Mouse (Mus musculus) mouse embryonic stem cell (cell line): ENCODE measurements around the gene Ctdnep1.
"Not testable (repeated sequence)": the region's sequence is repeated elsewhere in the genome, so short reads cannot be mapped to it uniquely, and the experiment has no call there.

Experiments
- in situ Hi-C, 2 experiments: fragments of 300-500 bp; cut with MboI; formaldehyde crosslinking; loops; 1 replicate in 1 of 2; 3 replicates in 1 of 2; pipeline ENCODE4 v1.14.3; 2019 to 2020; ENCODE audit warnings: low sequenced_read_pairs in 2 of 2, low pct_unique_long_range_greater_than_20kb in 1 of 2, mixed read lengths in 1 of 2; ENCODE audit not compliant: unreplicated experiment in 1 of 2

The Ctdnep1 gene

DNA sequence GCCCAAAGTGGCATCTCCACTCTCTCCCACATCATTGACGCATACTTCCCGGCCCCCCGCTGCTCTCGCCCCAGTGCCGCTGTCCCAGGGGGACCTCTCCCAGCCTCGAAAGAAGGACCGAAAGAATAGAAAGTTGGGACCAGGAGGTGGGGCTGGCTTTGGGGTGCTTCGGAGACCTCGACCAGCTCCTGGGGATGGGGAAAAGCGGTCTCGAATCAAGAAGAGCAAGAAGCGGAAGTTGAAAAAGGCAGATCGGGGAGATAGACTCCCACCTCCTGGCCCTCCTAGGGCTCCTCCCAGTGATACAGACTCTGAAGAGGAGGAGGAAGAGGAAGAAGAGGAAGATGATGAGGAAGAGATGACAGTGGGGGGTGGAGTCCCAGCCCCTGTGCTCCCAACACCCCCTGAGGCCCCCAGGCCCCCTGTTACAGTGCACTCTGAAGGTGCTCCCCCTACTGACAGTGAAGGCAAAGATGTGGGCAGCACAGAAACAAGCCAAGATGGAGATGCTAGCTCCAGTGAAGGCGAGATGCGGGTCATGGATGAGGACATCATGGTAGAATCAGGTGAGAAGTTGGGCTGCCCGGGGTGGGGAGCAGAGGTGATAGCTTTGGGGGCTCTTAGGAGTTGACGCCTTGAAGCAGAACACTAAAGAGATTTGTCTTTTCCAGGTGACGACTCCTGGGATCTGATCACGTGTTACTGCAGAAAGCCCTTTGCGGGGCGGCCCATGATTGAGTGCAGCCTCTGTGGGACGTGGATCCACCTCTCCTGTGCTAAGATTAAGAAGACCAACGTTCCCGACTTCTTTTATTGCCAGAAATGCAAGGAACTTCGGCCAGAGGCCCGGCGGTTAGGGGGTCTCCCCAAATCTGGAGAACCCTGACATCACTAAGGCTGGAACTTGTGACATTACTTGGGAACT lies 17.9 kb downstream of the Ctdnep1 start:
- in situ Hi-C loops = no loop called here

DNA sequence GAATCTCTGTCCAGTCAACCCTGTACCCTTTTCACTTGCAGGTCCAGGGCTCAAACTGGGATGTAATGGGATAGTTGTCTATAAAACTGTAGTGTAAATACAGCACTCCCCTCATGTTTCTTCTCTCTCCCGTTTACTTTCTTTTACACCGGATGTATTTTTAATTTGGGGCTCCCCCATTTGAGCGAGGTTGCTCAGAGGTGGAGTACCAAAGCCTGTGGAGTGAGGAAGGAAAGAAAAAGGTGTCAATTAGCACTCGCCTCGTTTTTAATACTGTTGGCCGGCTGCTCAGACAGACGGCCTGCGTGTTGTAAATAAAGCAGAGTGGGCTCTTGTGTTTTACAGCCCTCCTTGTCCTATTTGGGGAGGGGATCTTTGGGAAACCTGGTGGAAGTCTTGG lies 18.7 kb downstream of the Ctdnep1 start:
- in situ Hi-C loops = no loop called here

- in situ Hi-C loops = no loop called here
Observed at GRCm38 (mm10) chr11:70000396-70000898, 19.5 kb downstream of the Ctdnep1 start, which contains the start of gene Dvl2. Dvl2 (plus strand) TSS chr11:70000595.

DNA sequence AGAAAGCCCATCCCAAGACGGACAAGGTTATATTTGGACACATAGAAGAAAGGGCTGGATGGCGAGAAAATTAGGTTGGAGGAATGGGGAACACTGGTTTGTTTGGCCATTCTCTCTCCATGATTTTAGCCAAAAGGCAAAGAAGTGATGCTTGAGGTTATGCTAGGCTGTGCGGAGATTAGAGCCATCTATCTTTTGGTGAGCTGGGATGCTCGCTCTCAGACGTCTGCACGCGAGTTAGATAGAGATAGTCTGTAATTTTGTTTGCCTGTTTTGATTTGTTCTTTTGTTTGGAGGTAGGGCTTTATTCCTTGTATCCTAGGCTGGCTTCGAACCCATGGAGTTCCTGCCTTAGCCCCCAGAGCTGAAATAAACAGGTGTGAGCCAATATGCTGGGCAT lies 20.2 kb downstream of the Ctdnep1 start:
- in situ Hi-C loops = no loop called here

DNA sequence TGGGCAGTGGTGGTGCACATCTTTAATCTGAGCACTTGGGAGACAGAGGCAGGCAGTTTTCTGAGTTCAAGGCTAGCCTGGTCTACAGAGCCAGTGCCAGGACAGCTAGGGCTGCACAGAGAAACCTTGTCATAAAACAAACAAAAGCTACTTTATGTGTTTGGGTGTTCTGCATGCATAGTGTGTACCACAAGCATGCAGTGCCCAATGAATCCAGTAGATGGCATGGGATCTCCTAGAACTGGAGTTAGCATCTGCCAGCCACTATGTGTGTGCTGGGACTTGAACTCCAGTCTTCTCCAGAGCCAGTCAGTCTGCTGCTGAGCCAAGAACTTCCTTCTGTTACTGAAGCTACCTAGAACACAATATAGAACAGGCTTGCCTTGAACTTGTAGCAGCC lies 20.9 kb downstream of the Ctdnep1 start:
- in situ Hi-C loops = no loop called here

DNA sequence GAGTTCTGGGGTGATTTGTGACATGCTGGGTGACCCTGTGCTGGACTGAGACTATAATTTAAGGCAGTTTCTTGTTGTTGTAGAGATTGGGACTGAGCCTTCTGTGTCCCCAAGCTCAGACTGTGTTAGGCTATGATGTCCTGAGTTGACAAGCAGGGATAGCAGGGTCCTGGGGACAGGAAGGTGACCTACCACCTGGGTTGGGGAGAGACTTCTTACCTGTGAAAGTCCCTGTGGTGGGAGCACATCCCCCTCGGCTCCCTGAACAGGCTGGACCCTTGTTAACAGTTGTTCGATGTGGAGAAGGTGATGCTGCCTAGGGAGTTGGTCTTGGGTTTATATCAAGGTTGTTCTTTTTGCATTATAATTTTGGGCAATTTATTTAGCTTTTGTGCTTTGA lies 21.5 kb downstream of the Ctdnep1 start:
- in situ Hi-C loops = no loop called here

DNA sequence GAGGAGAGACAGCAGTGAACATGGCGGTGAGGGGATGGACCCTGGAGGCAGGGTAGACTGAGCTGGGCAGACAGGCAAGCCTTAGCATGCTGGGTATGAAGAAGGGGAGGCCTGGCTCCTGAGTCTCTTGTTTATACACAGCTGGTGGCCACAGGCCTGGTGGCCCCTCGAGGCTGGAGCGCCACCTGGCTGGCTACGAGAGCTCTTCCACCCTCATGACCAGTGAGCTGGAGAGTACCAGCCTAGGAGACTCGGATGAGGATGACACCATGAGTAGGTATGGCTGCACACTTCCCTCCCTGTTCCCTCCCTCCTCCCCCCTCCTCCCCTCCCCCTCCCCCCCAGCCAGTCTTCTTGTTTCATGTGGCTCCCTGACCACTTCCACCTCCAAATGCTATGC lies 24.6 kb downstream of the Ctdnep1 start:
- in situ Hi-C loops = no loop called here

DNA sequence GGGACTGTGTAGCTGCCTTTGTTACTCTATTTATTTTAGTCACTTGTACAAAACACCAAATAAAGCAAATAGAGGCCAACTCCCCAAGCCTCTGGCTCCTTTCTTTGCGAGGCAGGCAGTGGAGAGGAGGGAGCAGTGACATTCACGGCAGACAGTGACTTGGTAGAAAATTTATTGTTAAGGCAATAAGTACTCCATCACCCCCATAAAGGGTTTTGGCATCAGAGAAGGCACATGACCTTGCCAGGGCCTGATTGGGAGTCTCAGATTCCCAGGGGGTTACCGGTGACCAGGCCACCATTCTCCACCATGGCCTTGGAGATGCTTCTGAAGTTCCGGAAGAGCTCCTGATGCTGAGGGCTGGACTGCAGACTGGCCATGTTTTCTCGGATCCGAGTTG lies 29.1 kb downstream of the Ctdnep1 start:
- in situ Hi-C loops = no loop called here

- in situ Hi-C loops = no loop called here
Observed at GRCm38 (mm10) chr11:70010548-70010947, 29.6 kb downstream of the Ctdnep1 start.

DNA sequence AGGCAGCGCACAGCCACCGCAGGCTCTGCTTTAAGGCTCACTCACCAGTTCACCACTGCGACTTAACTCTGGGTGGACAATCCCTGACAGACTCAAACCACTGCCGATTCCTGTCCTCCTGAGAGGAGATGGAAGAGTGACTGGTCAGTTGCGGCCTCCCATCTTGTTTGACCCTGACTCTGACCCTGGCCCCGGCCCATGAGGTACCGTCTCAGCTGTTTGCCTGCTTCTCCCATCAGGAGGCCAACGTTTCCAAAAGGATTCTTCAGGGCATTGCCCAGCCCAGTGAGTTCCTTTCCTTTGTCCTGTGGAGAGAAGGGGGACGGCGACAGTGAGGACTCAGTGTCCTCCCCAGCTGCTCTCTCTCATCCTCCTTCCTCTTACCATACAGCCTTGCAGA lies 30.0 kb downstream of the Ctdnep1 start:
- in situ Hi-C loops = no loop called here

GRCm38 (mm10) chr11:70012931-70013330 lies 32.0 kb downstream of the Ctdnep1 start:
- in situ Hi-C loops = no loop called here

DNA sequence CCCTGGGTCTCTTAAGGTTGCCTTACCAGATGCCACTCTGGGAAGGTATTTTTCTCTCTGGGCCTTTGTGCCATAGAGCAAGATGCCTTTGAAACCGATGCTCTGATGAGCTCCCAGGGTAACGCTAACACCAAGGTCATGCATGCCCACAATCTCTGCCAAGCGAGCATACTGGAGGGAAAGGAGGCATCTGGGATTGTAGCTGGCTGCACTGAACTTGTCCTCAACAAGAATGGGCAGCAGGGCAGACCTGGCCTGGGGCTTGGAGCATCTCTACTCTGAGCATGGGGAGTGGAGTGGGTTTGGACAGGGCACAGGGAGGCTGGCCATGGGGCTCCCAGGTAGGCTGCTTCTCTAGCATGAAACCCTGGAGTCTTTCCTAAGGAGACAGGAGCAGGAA lies 32.5 kb downstream of the Ctdnep1 start:
- in situ Hi-C loops = no loop called here

DNA sequence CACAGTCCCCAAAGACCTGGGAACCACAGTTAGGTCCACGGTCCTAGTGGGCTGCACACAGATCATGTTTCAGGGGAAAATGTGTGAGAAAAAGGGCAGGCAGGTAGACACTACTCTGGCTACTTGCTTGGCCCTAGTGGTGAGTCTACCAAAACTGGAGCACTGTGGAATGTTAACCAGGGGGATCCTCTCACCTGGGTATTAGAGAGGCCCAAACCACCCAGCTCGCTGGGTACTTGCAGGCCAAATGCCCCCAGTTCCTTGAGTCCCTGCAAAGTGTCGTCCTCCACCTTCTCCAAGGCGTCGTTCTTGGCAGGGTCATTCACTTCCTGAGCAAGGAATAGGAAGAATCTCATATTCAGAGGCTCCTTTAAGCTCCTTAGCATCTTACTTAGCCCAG lies 33.1 kb downstream of the Ctdnep1 start:
- in situ Hi-C loops = no loop called here

- in situ Hi-C loops = no loop called here
Observed at GRCm38 (mm10) chr11:70014880-70015558, 34.1 kb downstream of the Ctdnep1 start, which contains the start of gene Acadvl. Acadvl (minus strand) TSS chr11:70015411.

- in situ Hi-C loops = no loop called here
Observed at GRCm38 (mm10) chr11:70015677-70016076, 34.7 kb downstream of the Ctdnep1 start.

DNA sequence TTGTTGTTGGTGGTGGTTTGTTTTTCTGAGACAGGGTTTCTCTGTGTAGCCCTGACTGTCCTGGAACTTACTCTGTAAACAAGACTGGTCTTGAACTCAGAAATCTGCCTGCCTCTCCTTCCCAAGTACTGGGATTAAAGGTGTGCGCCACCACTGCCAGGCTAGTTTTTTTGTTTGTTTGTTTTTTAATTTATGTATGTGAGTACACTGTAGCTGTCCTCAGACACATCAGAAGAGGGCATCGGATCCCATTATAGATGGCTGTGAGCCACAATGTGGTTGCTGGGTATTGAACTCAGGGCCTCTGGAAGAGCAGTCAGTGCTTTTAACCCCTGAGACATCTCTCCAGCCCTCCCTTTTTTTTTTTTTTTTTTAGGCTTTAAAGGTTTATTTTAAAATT lies 35.2 kb downstream of the Ctdnep1 start:
- in situ Hi-C loops = not testable (repeated sequence)

DNA sequence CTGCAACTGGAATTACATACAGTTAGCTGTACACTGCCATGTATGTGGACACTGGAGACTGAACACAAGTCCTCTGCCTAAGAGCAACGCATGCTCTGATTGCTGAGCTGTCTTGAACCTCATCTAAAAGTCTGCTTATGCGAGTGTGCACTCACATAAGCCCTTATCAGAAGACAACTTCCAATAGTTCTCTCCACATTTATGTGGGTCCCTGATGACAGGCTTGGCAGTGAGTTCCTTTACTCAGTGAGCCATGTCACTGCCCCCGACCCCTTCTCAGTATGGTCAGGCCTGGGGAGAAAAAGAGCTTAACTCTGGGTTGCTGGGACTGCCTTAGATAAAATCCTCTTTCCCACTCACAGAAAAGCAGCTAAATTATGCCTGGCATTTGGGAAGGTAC lies 35.7 kb downstream of the Ctdnep1 start, which contains the start of gene Dlg4:
Dlg4 (plus strand) TSS at position 274 of the 400 bp plus-strand sequence.
- in situ Hi-C loops = no loop called here

- in situ Hi-C loops = no loop called here
Observed at GRCm38 (mm10) chr11:70017199-70017767, 36.3 kb downstream of the Ctdnep1 start.
